Mouse (Mus musculus) embryonic facial prominence, embryonic 11.5 days (tissue): Measurements from ENCODE around the gene Asap3. TPM values are rescaled to one million over a fixed set of nuclear protein-coding genes. Genes with fewer than 3 reads are reported as not detected.

ENCODE experiments used
- ATAC-seq: fragments of 200-750 bp; cut with Nextera tagmentation; replicated peaks from 2 replicates; pipeline ENCODE4 v1.8.0; 2017; ENCODE audit warnings: low read depth; ENCODE audit not compliant: insufficient number of reproducible peaks, low FRiP score, low TSS enrichment
- DNase-seq: peaks from one replicate; pipeline ENCODE4 v3.0.0-alpha.2; 2015; ENCODE audit warnings: low spot score
- H3K27ac ChIP-seq: fragments of 300-500 bp; sonication (generic); replicated peaks from 2 replicates; pipeline ENCODE4 v1.5.1; 2014; ENCODE audit warnings: mild to moderate bottlenecking, low read depth, low read length, control low read depth
- H3K27me3 ChIP-seq: fragments of 300-500 bp; sonication (generic); 2 replicates; pipeline ENCODE4 v1.6.1; 2014; ENCODE audit warnings: mild to moderate bottlenecking, low read length, moderate library complexity, mixed read lengths; ENCODE audit not compliant: control insufficient read depth, insufficient read depth
- H3K36me3 ChIP-seq: fragments of 300-500 bp; sonication (generic); replicated peaks from 2 replicates; pipeline ENCODE4 v1.6.1; 2014; ENCODE audit warnings: low read depth, mild to moderate bottlenecking, low read length, moderate library complexity, mixed read lengths; ENCODE audit not compliant: control insufficient read depth, insufficient read depth
- H3K4me1 ChIP-seq: fragments of 300-500 bp; sonication (generic); 2 replicates; pipeline ENCODE4 v1.6.1; 2014; ENCODE audit warnings: low read length, mixed read lengths; ENCODE audit not compliant: control insufficient read depth, insufficient read depth
- H3K4me2 ChIP-seq: fragments of 300-500 bp; sonication (generic); 2 replicates; pipeline ENCODE4 v1.6.1; 2014; ENCODE audit warnings: low read depth, mild to moderate bottlenecking, control low read depth, low read length, moderate library complexity
- H3K4me3 ChIP-seq: fragments of 300-500 bp; sonication (generic); 2 replicates; pipeline ENCODE4 v1.5.1; 2014; ENCODE audit warnings: low read depth, low read length, control low read depth
- H3K9ac ChIP-seq: fragments of 300-500 bp; sonication (generic); replicated peaks from 2 replicates; pipeline ENCODE4 v1.6.1; 2014; ENCODE audit warnings: mild to moderate bottlenecking, control low read depth, low read length
- H3K9me3 ChIP-seq: fragments of 300-500 bp; sonication (generic); replicated peaks from 2 replicates; pipeline ENCODE4 v1.6.1; 2016; ENCODE audit warnings: mild to moderate bottlenecking, low read length, inconsistent platforms, mixed read lengths; ENCODE audit not compliant: control insufficient read depth
- WGBS: fragments of 180-500 bp; shearing (Covaris S2); extraction: QIAGEN DNeasy Blood & Tissue Kit; methylation state at CpG from one replicate; pipeline ENCODE4 v1.1.7; 2014; 5-methylcytosine and 5-hydroxymethylcytosine counted together
- polyA plus RNA-seq: library from polyadenylated mRNA; unstranded; fragments of >200 nt; fragmentation: Nextera tagmentation; extraction: Ambion mirVana; gene quantifications from 2 replicates; pipeline ENCODE4 v1.2.1, GENCODE M21; 2014

Gene Asap3
- polyA plus RNA-seq, 1 experiment from 2014 or later, result 2.9 TPM

DNA sequence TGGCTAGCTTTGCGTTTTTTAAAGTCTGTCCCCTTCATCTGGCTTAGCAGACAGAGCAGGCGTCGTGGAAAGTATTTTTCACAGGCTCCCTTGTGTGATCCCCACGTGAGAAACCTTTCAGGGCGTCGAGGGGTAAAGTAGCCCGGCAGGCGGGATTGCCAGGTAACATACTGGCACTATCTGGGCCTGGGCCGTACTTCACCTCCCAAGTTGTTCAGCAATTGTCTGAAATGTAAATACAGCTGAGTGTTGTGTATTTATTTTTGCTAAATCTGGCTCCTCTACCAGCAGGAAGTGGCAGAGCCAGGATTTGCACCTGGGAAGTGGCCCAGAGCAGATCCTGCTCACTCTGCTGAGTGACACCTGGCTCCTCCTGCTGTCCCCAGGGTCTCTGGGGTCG is 10.9 kb downstream of the Asap3 start:
- H3K9me3 ChIP-seq, result no peaks in the 10 kb centered on the region
- 63% methylated on average over 10 of the region's 10 CpGs for WGBS
- no peak for ATAC-seq
- no peak overlapping the region for H3K4me3 ChIP-seq
- H3K4me1 ChIP-seq, result peaks cover 13% of the 10 kb centered on the region
- DNase-seq, result no peak
- no peak overlapping the region for H3K27ac ChIP-seq
- no peak overlapping the region for H3K9ac ChIP-seq
- no peaks in the 10 kb centered on the region for H3K27me3 ChIP-seq
- no peak overlapping the region for H3K4me2 ChIP-seq
- no peaks in the 10 kb centered on the region for H3K36me3 ChIP-seq

DNA sequence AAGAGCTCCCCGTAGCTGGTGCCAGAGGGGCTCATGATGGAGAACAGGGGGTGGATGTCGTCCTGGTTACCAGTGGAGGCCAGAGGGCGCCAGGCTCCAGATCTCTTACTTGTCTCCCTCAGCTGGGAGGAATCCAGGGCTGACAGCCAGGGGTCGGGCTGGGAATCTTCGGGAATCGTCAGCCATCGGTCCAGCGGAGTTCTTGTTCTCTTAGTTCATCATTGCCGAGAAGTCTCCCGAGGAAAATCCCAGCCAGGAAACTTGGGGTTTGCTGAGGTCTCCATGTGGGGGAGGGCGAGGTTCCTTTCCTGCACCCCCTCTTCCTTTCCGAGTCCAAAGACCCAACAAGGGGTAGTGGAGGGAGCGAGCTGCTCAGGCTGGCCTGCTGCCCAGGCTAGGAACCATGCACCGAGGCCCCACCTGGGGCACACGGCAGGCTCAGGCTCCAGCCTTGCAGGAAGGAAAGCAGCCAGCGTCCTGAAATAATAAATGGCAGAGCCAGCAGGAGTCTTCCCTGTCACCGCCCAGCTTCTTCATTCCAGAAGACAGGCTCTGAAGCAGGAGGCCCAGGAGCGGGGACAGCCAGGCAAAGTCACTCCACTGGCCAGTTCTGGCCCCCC is 12.5 kb downstream of the Asap3 start:
- Histone ChIP-seq H3K27me3 (no peaks in the 10 kb centered on the region), H3K36me3 (no peaks in the 10 kb centered on the region), H3K4me2 (peak overlapping the region; percentile 8; the same call in 1 of the 2 replicates), H3K9me3 (no peaks in the 10 kb centered on the region), H3K27ac (no peak overlapping the region), H3K9ac (peak overlapping the region; percentile 32), H3K4me1 (peaks cover 13% of the 10 kb centered on the region), H3K4me3 (no peak overlapping the region)
- DNase-seq (peak; percentile 41), ATAC-seq (no peak)
- 12% methylated on average over 18 of the region's 18 CpGs for WGBS

DNA sequence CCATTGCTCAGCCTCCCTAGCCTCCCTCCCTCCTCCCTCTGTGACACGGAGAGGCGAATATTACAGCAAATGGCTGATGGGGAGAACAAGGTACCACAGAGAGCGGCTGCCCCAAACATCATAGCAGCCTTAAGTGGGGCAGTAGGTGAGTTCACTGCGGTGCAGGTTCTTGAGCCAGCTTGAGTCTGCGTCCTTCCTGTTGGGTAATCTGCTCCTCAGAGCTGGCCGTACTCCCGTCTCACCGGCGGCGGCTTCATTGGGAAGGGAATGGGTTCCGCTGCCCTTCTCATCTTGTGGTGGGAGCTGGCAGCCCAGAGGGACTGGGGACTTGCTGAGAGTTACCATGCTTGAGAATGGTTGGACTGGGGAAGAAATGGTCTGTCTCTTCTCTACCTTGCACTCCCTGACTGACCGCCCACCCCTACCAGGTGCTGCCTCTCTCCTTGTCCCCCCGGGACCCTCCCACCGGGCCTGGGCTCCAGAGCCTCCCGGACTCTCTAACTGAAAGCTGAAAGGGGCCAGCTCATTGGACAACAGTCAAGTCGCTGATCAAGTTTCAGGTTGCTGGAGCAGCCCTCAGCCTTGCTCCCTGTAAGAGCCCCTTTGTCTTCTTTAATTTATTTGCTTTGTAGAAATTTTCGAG is 14.1 kb downstream of the Asap3 start:
- WGBS, result 4% methylated on average over 17 of the region's 17 CpGs
- peak overlapping the region; percentile 28; the same call in 1 of the 2 replicates for H3K9ac ChIP-seq
- peaks cover 15% of the 10 kb centered on the region for H3K4me1 ChIP-seq
- peak; percentile 75 for DNase-seq
- H3K4me2 ChIP-seq, result peak overlapping the region; percentile 44
- no peak overlapping the region for H3K27ac ChIP-seq
- H3K4me3 ChIP-seq, result 0 out of 2 replicates have a peak overlapping the region, but pooled peaks have one; percentile 15
- H3K36me3 ChIP-seq, result no peaks in the 10 kb centered on the region
- H3K9me3 ChIP-seq, result no peaks in the 10 kb centered on the region
- peak; percentile 81; the same call in 1 of the 2 replicates for ATAC-seq
- H3K27me3 ChIP-seq, result no peaks in the 10 kb centered on the region

DNA sequence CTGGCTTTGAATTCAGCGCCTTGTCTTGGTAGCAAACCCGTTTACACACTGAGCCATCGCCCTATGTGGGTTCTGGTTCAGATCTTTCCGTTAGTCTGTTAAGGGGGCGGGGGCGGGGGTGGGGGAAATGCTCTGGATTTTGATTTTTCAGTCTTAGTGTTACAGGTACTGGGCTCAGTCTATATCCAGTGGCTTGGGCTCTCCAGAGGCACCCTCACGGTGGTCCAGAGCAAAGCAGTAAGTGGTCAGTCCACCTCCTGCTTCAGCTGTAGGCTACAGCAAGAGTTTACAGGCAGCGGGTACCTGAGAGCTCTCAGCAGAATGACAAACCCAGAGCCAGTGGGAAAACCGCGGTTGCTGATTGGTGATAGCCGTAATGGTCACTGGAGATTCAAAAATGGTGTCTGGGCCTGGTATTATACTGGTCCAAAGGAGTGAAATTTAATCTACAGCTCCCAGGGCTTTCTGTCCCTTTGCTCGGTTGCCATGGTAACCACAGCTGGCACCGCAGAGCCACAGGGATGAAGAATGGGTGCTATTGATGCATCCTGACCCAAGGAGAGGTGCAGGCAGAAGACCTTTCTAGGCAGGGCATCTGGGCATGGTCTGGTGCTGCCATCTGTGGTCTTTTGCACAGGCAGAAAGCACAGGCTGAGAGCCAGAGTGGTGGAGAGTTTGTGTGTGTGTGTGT is 17.5 kb downstream of the Asap3 start:
- no peaks in the 10 kb centered on the region for H3K9me3 ChIP-seq
- H3K27me3 ChIP-seq, result no peaks in the 10 kb centered on the region
- no peak overlapping the region for H3K9ac ChIP-seq
- ATAC-seq (no peak), DNase-seq (no peak)
- no peak overlapping the region for H3K27ac ChIP-seq
- H3K4me1 ChIP-seq, result peaks cover 9% of the 10 kb centered on the region
- H3K36me3 ChIP-seq, result no peaks in the 10 kb centered on the region
- WGBS, result 64% methylated on average over 13 of the region's 13 CpGs
- H3K4me3 ChIP-seq, result no peak overlapping the region
- H3K4me2 ChIP-seq, result no peak overlapping the region

DNA sequence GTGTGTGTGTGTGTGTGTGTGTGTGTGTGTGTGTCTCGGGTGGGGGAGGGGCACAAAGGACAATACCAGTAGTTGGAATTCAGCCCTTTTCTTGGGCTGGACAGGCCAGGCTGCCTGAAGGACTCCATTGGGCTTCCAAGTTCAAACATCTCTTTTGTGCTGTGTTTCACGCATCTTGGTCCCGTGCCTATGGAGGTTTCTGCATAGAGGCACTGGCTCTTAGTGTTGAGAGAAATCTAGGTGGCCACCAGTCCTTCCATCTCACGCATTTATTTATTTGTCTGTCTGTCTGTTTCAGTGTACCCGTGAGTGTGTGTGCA is 18.0 kb downstream of the Asap3 start:
- 62% methylated on average over 5 of the region's 5 CpGs for WGBS
- Histone ChIP-seq H3K36me3 (no peaks in the 10 kb centered on the region), H3K4me2 (no peak overlapping the region), H3K27me3 (no peaks in the 10 kb centered on the region), H3K9me3 (no peaks in the 10 kb centered on the region), H3K27ac (no peak overlapping the region), H3K4me1 (peaks cover 4% of the 10 kb centered on the region), H3K4me3 (no peak overlapping the region), H3K9ac (no peak overlapping the region)
- no peak for DNase-seq
- ATAC-seq, result no peak

DNA sequence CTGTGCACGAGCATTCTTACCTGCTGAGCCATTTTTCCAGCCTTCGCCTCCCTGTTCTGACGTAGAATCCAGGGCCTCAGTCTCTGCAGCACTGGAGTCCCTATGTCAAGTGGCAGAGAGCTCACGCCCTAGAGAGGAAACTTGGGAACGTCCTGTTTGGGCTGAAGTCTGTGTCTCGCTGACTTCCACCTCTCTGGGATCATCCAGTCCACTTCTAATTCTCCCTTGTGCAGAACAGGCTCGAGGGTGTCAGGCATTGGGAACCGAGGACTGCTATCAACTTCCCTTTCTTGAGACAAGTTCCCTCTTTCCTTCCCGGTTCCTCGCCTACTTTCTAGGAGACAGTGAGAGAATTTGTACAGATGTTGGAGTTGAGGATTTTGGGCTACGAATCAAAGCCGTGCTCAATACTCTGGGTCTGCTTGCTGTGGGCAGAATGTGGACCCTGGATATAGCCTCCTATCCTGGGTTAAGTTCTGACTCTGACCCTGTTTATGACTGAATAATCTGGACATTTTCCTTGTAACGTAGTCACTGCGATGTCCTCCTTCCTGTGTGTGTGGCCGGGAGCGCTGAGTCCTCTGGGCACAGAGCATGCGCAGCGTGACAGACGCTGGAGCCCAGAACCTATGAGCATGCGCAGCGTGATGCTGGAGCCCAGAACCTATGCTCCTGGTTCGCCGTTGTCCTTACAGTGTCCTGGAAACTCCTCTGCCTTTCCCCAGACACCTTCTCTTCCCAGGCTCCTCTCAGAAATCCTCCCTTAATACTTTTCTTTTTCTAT is 18.7 kb downstream of the Asap3 start:
- Histone ChIP-seq H3K4me3 (no peak overlapping the region), H3K27ac (no peak overlapping the region), H3K4me2 (no peak overlapping the region), H3K9me3 (no peaks in the 10 kb centered on the region), H3K36me3 (no peaks in the 10 kb centered on the region), H3K4me1 (peaks cover 2% of the 10 kb centered on the region; the same call in 1 of the 2 replicates), H3K9ac (no peak overlapping the region), H3K27me3 (no peaks in the 10 kb centered on the region)
- DNase-seq (no peak), ATAC-seq (no peak)
- WGBS, result 81% methylated on average over 23 of the region's 23 CpGs

DNA sequence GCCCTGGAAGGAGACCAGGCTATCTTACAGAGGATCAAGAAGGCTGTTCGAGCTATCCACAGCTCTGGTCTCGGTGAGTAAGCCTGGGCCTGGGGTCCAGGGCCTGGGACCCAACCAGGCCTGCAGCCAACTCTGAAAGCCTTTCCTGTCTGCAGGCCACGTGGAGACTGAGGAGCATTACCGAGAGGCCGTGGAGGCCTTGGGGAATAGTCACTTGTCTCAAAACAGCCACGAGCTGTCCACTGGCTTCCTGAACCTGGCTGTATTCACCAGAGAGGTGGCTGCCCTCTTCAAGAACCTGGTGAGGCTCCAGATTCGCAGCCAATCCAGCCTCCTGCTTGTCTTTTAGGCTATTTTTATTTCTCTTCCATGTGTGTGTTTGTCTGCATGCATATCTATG is 21.2 kb downstream of the Asap3 start:
- Histone ChIP-seq H3K4me2 (no peak overlapping the region), H3K9ac (no peak overlapping the region), H3K36me3 (no peaks in the 10 kb centered on the region), H3K9me3 (no peaks in the 10 kb centered on the region), H3K4me1 (peaks cover 2% of the 10 kb centered on the region; the same call in 1 of the 2 replicates), H3K27ac (no peak overlapping the region), H3K27me3 (no peaks in the 10 kb centered on the region), H3K4me3 (no peak overlapping the region)
- ATAC-seq, result no peak
- DNase-seq, result no peak
- 69% methylated on average over 7 of the region's 7 CpGs for WGBS
